Mouse (Mus musculus) intestine, embryonic 16.5 days (tissue): ENCODE data around the gene Tpmt. TPM values are rescaled to one million over a fixed set of nuclear protein-coding genes. Genes with fewer than 3 reads are reported as not detected.

Source experiments
- ATAC-seq: fragments of 200-750 bp; cut with Nextera tagmentation; 2 replicates; pipeline ENCODE4 v1.8.0; 2017; ENCODE audit warnings: moderate TSS enrichment, moderate library complexity
- H3K27ac ChIP-seq: fragments of 300-500 bp; sonication (generic); 2 replicates; pipeline ENCODE4 v1.5.1; 2014; ENCODE audit warnings: mild to moderate bottlenecking, low read length
- H3K27me3 ChIP-seq: fragments of 300-500 bp; sonication (generic); replicated peaks from 2 replicates; pipeline ENCODE4 v1.6.1; 2014; ENCODE audit warnings: low read length, control low read depth, mixed read lengths; ENCODE audit not compliant: control insufficient read depth, insufficient read depth
- H3K36me3 ChIP-seq: fragments of 300-500 bp; sonication (generic); 2 replicates; pipeline ENCODE4 v1.6.1; 2014; ENCODE audit warnings: low read length, control low read depth; ENCODE audit not compliant: control insufficient read depth, insufficient read depth
- H3K4me1 ChIP-seq: fragments of 300-500 bp; sonication (generic); 2 replicates; pipeline ENCODE4 v1.6.1; 2014; ENCODE audit warnings: low read length, control low read depth, mixed read lengths; ENCODE audit not compliant: control insufficient read depth, insufficient read depth
- H3K4me2 ChIP-seq: fragments of 300-500 bp; sonication (generic); 2 replicates; pipeline ENCODE4 v1.6.1; 2014; ENCODE audit warnings: low read depth, low read length, control low read depth
- H3K4me3 ChIP-seq: fragments of 300-500 bp; sonication (generic); 2 replicates; pipeline ENCODE4 v1.5.1; 2014; ENCODE audit warnings: mild to moderate bottlenecking, low read length
- H3K9ac ChIP-seq: fragments of 300-500 bp; sonication (generic); 2 replicates; pipeline ENCODE4 v1.6.1; 2014; ENCODE audit warnings: low read depth, low read length
- H3K9me3 ChIP-seq: fragments of 300-500 bp; sonication (generic); 2 replicates; pipeline ENCODE4 v1.6.1; 2016; ENCODE audit warnings: low read length, control low read depth; ENCODE audit not compliant: control insufficient read depth
- WGBS: fragments of 180-500 bp; shearing (Covaris S2); extraction: QIAGEN DNeasy Blood & Tissue Kit; methylation state at CpG from one replicate; pipeline ENCODE4 v1.1.7; 2014; 5-methylcytosine and 5-hydroxymethylcytosine counted together
- polyA plus RNA-seq: library from polyadenylated mRNA; unstranded; fragments of >200 nt; fragmentation: Nextera tagmentation; extraction: Ambion mirVana; gene quantifications from 2 replicates; pipeline ENCODE4 v1.2.1, GENCODE M21; 2015

Gene Tpmt
- polyA plus RNA-seq, 1 experiment from 2014 or later: 27.6 TPM

GRCm38 (mm10) chr13:47070329-47071080 is 26.0 kb upstream of the Tpmt start:
- Histone ChIP-seq H3K9ac (no peak overlapping the region), H3K4me1 (no peaks in the 10 kb centered on the region), H3K27ac (no peak overlapping the region), H3K36me3 (no peaks in the 10 kb centered on the region), H3K27me3 (no peaks in the 10 kb centered on the region), H3K4me3 (no peak overlapping the region), H3K4me2 (no peak overlapping the region), H3K9me3 (no peaks in the 10 kb centered on the region)
- 79% methylated on average over 15 of the region's 15 CpGs for WGBS
- ATAC-seq: no peak

GRCm38 (mm10) chr13:47067001-47067400 is 22.5 kb upstream of the Tpmt start:
- H3K27ac ChIP-seq: no peak overlapping the region
- ATAC-seq: no peak

GRCm38 (mm10) chr13:47066516-47066915 is 22.0 kb upstream of the Tpmt start:
- Histone ChIP-seq H3K4me2 (no peak overlapping the region), H3K27me3 (no peaks in the 10 kb centered on the region), H3K9ac (no peak overlapping the region), H3K36me3 (0 out of 2 replicates have a peak, but pooled peaks cover 5% of the 10 kb centered on the region), H3K27ac (no peak overlapping the region), H3K4me3 (no peak overlapping the region), H3K9me3 (no peaks in the 10 kb centered on the region), H3K4me1 (no peaks in the 10 kb centered on the region)
- no peak for ATAC-seq
- 94% methylated on average over 10 of the region's 10 CpGs for WGBS

More at GRCm38 (mm10) chr13:47067001-47067400, 22.5 kb upstream of the Tpmt start:
- no peak overlapping the region for H3K9ac ChIP-seq
- 88% methylated on average over 6 of the region's 6 CpGs for WGBS
- no peaks in the 10 kb centered on the region for H3K4me1 ChIP-seq
- H3K27me3 ChIP-seq: no peaks in the 10 kb centered on the region
- H3K9me3 ChIP-seq: no peaks in the 10 kb centered on the region
- H3K4me3 ChIP-seq: no peak overlapping the region
- 0 out of 2 replicates have a peak, but pooled peaks cover 5% of the 10 kb centered on the region for H3K36me3 ChIP-seq
- no peak overlapping the region for H3K4me2 ChIP-seq

- WGBS: 65% methylated on average over 15 of the region's 15 CpGs
- Histone ChIP-seq H3K4me1 (no peaks in the 10 kb centered on the region), H3K27ac (no peak overlapping the region), H3K4me2 (no peak overlapping the region), H3K9me3 (no peaks in the 10 kb centered on the region), H3K9ac (no peak overlapping the region), H3K27me3 (no peaks in the 10 kb centered on the region), H3K36me3 (0 out of 2 replicates have a peak, but pooled peaks cover 9% of the 10 kb centered on the region), H3K4me3 (no peak overlapping the region)
- ATAC-seq: peak; percentile 44; the same call in 1 of the 2 replicates
These were observed 19.6 kb upstream of the Tpmt start for GRCm38 (mm10) chr13:47063985-47064760.

- Histone ChIP-seq H3K4me1 (no peaks in the 10 kb centered on the region), H3K4me2 (no peak overlapping the region), H3K27me3 (no peaks in the 10 kb centered on the region), H3K27ac (no peak overlapping the region), H3K9me3 (no peaks in the 10 kb centered on the region), H3K36me3 (0 out of 2 replicates have a peak, but pooled peaks cover 9% of the 10 kb centered on the region), H3K9ac (no peak overlapping the region), H3K4me3 (no peak overlapping the region)
- ATAC-seq: no peak
- WGBS: 93% methylated on average over 17 of the region's 17 CpGs
These were observed 18.2 kb upstream of the Tpmt start for GRCm38 (mm10) chr13:47062756-47063155.

- Histone ChIP-seq H3K9me3 (no peaks in the 10 kb centered on the region), H3K27me3 (no peaks in the 10 kb centered on the region), H3K4me1 (no peaks in the 10 kb centered on the region), H3K4me3 (no peak overlapping the region), H3K4me2 (no peak overlapping the region), H3K27ac (no peak overlapping the region), H3K9ac (no peak overlapping the region), H3K36me3 (0 out of 2 replicates have a peak, but pooled peaks cover 3% of the 10 kb centered on the region)
- no peak for ATAC-seq
- WGBS: 88% methylated on average over 5 of the region's 5 CpGs
These were observed 12.2 kb upstream of the Tpmt start for GRCm38 (mm10) chr13:47056781-47057180.

GRCm38 (mm10) chr13:47056126-47056525 is 11.6 kb upstream of the Tpmt start:
- Histone ChIP-seq H3K9ac (no peak overlapping the region), H3K36me3 (0 out of 2 replicates have a peak, but pooled peaks cover 3% of the 10 kb centered on the region), H3K4me3 (no peak overlapping the region), H3K4me2 (no peak overlapping the region), H3K4me1 (no peaks in the 10 kb centered on the region), H3K27ac (no peak overlapping the region), H3K9me3 (no peaks in the 10 kb centered on the region), H3K27me3 (no peaks in the 10 kb centered on the region)
- ATAC-seq: no peak
- 86% methylated on average over 11 of the region's 11 CpGs for WGBS

GRCm38 (mm10) chr13:47053971-47054370 is 9.4 kb upstream of the Tpmt start:
- H3K4me3 ChIP-seq: no peak overlapping the region
- H3K4me2 ChIP-seq: no peak overlapping the region
- no peak for ATAC-seq
- no peak overlapping the region for H3K27ac ChIP-seq
- no peaks in the 10 kb centered on the region for H3K9me3 ChIP-seq
- 89% methylated on average over 10 of the region's 10 CpGs for WGBS
- H3K4me1 ChIP-seq: no peaks in the 10 kb centered on the region
- H3K9ac ChIP-seq: no peak overlapping the region
- 0 out of 2 replicates have a peak, but pooled peaks cover 5% of the 10 kb centered on the region for H3K36me3 ChIP-seq
- H3K27me3 ChIP-seq: no peaks in the 10 kb centered on the region

- H3K4me3 ChIP-seq: no peak overlapping the region
- H3K27ac ChIP-seq: no peak overlapping the region
- no peak for ATAC-seq
- no peaks in the 10 kb centered on the region for H3K4me1 ChIP-seq
- H3K4me2 ChIP-seq: no peak overlapping the region
- no peaks in the 10 kb centered on the region for H3K27me3 ChIP-seq
- 0 out of 2 replicates have a peak, but pooled peaks cover 5% of the 10 kb centered on the region for H3K36me3 ChIP-seq
- 71% methylated on average over 4 of the region's 4 CpGs for WGBS
- H3K9me3 ChIP-seq: no peaks in the 10 kb centered on the region
- no peak overlapping the region for H3K9ac ChIP-seq
These were observed 5.5 kb upstream of the Tpmt start for GRCm38 (mm10) chr13:47050009-47050408.
